Mouse (Mus musculus) cerebellum, adult 18-20 months (tissue): Measurements from ENCODE around the gene Anapc7.

Source experiments
- DNase-seq, 2 experiments: peaks; one replicate each; pipeline ENCODE4 v3.0.0; 2021

Gene Anapc7

DNA sequence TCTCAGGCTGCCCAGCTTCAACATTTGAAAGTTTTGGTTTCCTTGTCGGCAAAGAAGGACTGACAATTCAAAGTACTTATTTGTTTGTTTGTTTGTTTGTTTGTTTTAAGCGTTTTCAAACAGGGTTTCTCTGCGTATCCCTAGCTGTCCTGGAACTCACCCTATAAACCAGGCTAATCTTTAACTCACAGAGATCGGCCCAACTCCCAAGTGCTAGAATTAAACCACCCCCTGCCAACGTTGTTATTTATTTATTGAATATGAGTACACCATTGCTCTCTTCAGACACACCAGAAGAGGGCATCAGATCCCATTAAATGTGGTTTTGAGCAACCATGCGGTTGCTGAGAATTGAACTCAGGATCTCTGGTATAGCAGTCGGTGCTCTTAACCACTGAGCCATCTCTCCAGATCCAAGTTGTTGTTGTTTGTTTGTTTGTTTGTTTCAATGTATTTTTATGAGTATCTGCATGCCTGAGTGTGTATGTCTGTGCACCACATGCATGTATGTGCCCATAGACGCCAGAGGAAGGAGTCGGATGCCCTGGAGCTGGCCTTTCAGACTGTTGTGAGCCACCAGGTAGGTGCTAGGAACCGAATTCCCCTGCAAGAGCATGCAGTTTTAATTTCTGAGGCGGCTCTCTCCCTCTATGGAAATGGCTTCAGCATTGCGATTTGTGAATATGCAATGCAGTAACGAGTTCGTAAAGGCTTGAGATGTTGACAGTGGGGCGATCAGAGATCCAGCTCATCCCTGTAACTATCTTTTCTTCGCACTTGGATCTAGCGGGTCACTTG lies at the start of gene Anapc7:
TSS of gene Anapc7 (plus strand) at position 423 of the 798 bp plus-strand sequence.
- DNase-seq: no peak

GRCm38 (mm10) chr5:122372192-122372769 lies 49.2 kb upstream of the Anapc7 start, which contains the start of gene Fam216a:
TSS of gene Fam216a (minus strand) at chr5:122372364.
- DNase-seq: peak; percentile 99 to 100

- DNase-seq: no peak
Measured at GRCm38 (mm10) chr5:122372878-122373277, 48.6 kb upstream of the Anapc7 start.

DNA sequence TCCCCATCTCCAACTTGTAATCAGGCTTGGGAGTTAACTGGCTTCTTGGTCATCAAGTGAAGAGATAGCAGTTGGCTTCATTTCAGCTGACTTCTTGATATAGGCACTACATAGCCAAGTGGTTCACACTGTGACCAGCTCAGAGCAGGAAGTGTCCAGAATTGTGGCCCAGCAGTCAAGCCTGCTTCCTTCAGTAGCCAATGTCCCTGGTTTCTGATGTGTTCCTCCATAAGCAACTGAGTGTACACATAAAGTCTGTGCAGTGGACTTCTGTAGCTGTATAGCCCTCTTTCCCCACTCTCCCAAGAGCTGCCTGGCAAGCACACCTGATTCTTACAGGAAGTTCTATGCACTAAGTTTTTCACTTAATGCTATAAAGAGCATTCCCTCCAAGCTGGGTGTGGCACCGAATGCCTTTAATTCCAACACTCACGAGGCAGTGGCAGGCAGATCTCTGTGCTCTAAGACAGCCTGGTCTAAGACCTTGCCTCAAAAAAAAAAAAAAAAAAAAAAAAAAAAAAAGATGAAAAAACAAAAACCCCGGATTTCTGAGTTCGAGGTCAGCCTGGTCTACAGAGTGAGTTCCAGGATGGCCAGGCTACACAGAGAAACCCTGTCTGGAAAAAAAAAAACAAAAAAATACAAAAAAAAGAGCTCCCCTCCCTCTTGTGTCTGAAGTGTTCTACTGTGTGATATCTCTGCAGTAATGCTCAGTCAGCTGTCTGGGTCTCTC lies 44.2 kb upstream of the Anapc7 start:
- DNase-seq: no peak

GRCm38 (mm10) chr5:122378171-122378570 lies 43.3 kb upstream of the Anapc7 start:
- no peak for DNase-seq

- DNase-seq: peak; percentile 79 to 82
Measured at GRCm38 (mm10) chr5:122379374-122380155, 41.9 kb upstream of the Anapc7 start.

GRCm38 (mm10) chr5:122390006-122390405 lies 31.5 kb upstream of the Anapc7 start:
- no peak for DNase-seq

DNA sequence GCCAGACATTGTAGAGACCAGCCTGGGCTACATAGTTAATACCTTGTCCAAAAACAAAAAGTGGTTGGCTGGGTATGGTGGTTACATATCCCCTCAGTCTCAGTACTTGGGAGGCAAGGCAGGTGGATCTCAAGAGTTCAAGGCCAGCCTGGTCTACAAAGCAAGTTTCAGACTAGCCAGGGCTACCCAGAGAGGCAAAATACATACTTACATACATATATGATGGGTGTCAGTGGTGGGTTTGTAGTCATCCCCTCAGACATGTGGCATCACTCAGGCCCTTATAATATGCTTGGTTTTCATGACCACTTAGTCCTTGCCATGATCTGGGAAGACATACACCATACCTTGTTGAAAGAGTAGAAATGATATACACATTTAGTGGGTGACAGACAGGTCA lies 30.8 kb upstream of the Anapc7 start:
- no peak for DNase-seq

- DNase-seq: no peak
Measured at GRCm38 (mm10) chr5:122391178-122391785, 30.2 kb upstream of the Anapc7 start.

DNA sequence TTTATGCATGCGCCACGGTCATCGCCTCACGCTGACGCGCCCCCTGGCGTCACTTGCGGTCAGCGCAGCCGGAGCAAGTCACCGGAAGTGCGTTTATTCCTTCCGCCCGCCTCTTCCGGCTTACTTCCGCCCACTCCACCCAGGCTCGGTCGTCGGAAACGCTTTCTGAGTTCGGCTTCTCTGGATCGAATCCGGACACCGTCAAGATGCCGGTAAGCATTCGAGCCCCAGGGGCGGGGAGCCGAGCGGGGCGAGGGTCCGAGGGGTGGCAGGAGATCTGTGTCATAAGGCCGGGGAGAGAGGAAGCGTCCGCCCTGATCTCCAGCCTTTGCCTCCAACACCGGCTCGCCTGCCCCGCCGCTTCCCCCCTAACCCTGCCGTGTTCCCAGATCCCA lies 29.7 kb upstream of the Anapc7 start, which contains the start of gene Arpc3:
TSS of gene Arpc3 (plus strand) at position 93 of the 395 bp plus-strand sequence.
- peak; percentile 88 to 96 for DNase-seq

- peak in 1 of 2 experiments; percentile 28 for DNase-seq
Measured at GRCm38 (mm10) chr5:122392227-122393004, 29.1 kb upstream of the Anapc7 start.

GRCm38 (mm10) chr5:122393887-122394286 lies 27.6 kb upstream of the Anapc7 start:
- peak; percentile 67 to 74 for DNase-seq

- DNase-seq: no peak
Measured at GRCm38 (mm10) chr5:122396791-122397190, 24.7 kb upstream of the Anapc7 start.

DNA sequence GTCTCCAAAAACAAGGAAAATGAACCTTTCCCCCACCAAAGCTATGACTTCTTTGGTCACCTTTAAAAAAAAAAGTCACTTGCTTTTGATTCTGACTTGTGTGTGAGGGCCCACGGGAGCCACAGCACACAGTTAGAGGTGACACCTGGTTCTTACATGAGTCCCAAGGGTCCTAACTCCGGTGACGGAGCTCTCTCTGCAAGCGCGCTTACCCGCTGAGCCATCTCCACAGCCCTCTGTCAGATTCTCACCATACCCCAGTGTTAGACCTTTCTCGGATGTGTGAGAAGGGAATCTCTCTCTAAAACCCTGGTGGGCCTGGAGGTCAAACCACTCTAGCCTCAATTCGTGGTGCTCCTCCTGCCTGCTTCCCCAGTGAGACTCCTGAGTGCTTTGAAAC lies 24.0 kb upstream of the Anapc7 start:
- DNase-seq: no peak

DNA sequence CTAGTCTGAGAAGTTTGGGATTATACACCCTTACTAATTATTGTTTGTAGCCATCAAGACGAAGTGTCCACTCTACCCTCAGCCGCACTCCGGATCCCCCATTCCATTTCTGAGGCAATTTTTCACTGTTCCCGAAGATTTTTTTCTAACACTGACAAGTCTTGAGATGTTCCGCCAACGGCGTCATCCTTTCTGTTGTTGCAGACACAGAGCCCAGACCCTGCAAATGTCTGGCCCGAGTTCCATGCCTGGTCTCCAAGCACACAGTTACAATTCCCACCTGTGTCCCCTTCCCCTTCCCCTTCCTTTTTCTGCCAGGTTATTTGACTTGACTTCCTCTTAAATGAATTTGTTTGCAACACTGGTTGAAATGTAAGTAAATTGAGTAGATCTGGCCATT lies 21.6 kb upstream of the Anapc7 start:
- no peak for DNase-seq

DNA sequence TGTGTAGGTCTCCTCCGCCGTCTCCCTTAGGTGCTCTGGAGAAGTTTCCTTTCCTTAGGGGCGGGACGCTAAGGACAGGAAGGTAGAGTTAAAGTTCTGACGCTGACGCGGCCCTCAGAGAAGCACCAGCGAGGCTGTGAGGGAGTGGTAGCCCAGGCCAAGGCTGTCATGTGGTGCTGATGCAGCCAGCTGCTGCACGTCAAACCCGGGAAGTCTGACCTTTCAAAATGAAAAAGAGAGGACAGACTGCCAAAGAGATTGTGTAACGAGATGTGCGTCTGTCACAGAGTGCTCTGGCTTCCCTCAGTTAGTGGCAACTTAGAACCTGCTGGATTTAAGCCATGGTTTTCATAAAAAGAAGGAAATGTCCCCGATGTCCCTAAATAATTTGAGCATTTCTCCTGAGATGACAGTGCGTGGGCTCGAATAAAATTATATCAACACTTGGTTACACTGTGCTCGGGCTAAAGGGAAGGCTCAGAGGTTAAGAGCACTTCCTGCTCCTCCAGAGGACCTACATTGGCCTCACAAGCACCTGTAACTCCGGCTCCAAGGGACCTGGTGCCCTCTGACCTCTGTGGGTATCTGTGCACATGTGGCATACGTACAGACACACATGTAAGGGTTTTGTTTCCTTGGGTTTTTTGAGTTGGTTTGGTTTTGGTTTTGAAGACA lies 20.7 kb upstream of the Anapc7 start:
- DNase-seq: no peak

- DNase-seq: peak; percentile 80 to 85
Measured at GRCm38 (mm10) chr5:122401303-122401640, 20.2 kb upstream of the Anapc7 start.

- DNase-seq: no peak
Measured at GRCm38 (mm10) chr5:122402160-122402559, 19.3 kb upstream of the Anapc7 start.

DNA sequence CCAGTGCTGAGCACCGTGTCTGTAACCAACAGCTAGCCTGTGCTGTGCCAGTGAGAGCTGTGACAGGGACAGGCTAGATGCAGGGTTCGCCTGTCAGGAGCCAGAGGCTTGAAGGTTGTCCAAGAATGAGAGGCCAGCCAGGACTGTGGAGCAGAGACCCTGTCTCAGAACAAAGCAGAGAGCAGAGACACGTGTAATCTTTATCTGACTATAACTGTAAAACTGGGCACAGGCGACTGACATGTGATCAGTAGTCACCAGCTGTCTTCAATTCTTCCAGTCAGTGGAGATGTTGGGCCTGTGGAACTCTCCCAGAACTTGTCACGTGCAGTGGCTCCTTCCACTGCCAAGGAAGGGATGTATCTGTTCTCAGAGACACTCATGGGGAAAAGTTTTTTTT lies 18.7 kb upstream of the Anapc7 start:
- peak in 1 of 2 experiments; percentile 36 for DNase-seq

- DNase-seq: no peak
Measured at GRCm38 (mm10) chr5:122403362-122403761, 18.1 kb upstream of the Anapc7 start.

DNA sequence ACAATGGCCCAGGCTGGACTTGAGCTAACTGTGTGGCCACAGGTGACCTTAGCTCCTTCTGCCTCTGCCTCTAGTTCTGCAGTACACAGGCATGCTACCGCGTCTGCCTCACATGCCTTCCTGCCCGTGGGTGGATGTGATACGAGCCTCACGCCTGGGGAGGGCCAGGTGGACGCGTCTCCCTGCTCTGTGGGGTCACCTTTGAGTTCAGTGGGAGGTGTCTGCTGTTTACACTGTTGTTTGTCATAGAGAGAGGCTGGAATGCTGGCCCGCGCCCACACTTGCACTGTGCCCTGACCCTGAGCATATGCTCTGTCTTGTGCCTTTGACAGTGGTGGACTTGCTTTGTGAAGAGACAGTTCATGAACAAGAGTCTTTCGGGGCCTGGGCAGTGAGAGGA lies 16.0 kb upstream of the Anapc7 start:
- no peak for DNase-seq
